Mouse (Mus musculus) myocyte (in vitro differentiated cells): ENCODE measurements around the gene Ptcd3. TPM values are rescaled to one million over a fixed set of nuclear protein-coding genes. Genes with fewer than 3 reads are reported as not detected.

Experiments used
- H3K27me3 ChIP-seq: one replicate; pipeline ENCODE4 v1.6.1; 2011; ENCODE audit not compliant: control insufficient read depth, insufficient read depth, insufficient read length
- H3K36me3 ChIP-seq: one replicate; pipeline ENCODE4 v1.6.1; 2011; ENCODE audit not compliant: control insufficient read depth, insufficient read depth
- H3K4me2 ChIP-seq: one replicate; pipeline ENCODE4 v1.6.1; 2011; ENCODE audit warnings: low read depth, control low read depth
- H3K4me3 ChIP-seq: one replicate; pipeline ENCODE4 v1.5.1; 2011; ENCODE audit warnings: mild to moderate bottlenecking, control low read depth, moderate library complexity
- H3K79me2 ChIP-seq: one replicate; pipeline ENCODE4 v1.6.1; 2011; ENCODE audit not compliant: control insufficient read depth, insufficient read depth
- H3ac ChIP-seq: one replicate; pipeline ENCODE4 v1.6.1; 2011; ENCODE audit not compliant: control insufficient read depth, insufficient read length
- CEBPB ChIP-seq: IDR thresholded peaks from 2 replicates; pipeline ENCODE4 v1.6.1; 2011; ENCODE audit warnings: mild to moderate bottlenecking, moderate library complexity; ENCODE audit not compliant: poor library complexity, insufficient read depth, severe bottlenecking
- E2F4 ChIP-seq: IDR thresholded peaks from one replicate; pipeline ENCODE4 v1.6.1; 2011; ENCODE audit warnings: mild to moderate bottlenecking, control low read depth, moderate library complexity; ENCODE audit not compliant: insufficient read depth
- MAX ChIP-seq: IDR thresholded peaks from one replicate; pipeline ENCODE4 v1.6.1; 2011; ENCODE audit warnings: low read depth, mild to moderate bottlenecking, control low read depth
- MYOD1 ChIP-seq, 3 experiments: IDR thresholded peaks; one replicate each; pipeline ENCODE4 v1.6.1; 2011; ENCODE audit warnings: control low read depth in 2 of 3, low read depth in 2 of 3, mild to moderate bottlenecking in 2 of 3, moderate library complexity in 1 of 3; ENCODE audit not compliant: insufficient read length in 2 of 3, control insufficient read depth in 1 of 3
- MYOG ChIP-seq, 3 experiments: IDR thresholded peaks; one replicate each; pipeline ENCODE4 v1.6.1; 2011; ENCODE audit warnings: control low read depth in 2 of 3, low read depth in 2 of 3, mild to moderate bottlenecking in 2 of 3; ENCODE audit not compliant: insufficient read length in 2 of 3, control insufficient read depth in 1 of 3, insufficient read depth in 1 of 3
- POLR2A ChIP-seq: IDR thresholded peaks from one replicate; pipeline ENCODE4 v1.6.1; 2011; ENCODE audit warnings: low read depth, mild to moderate bottlenecking, control low read depth, moderate library complexity; ENCODE audit not compliant: insufficient read length
- POLR2AphosphoS2 ChIP-seq: IDR thresholded peaks from one replicate; pipeline ENCODE4 v1.6.1; 2011; ENCODE audit warnings: low read depth, control low read depth; ENCODE audit not compliant: insufficient read length
- REST ChIP-seq: IDR thresholded peaks from one replicate; pipeline ENCODE4 v1.6.1; 2011; ENCODE audit warnings: mild to moderate bottlenecking, control low read depth, moderate library complexity; ENCODE audit not compliant: insufficient read depth, insufficient read length
- SRF ChIP-seq: IDR thresholded peaks from one replicate; pipeline ENCODE4 v1.6.1; 2011; ENCODE audit warnings: low read depth; ENCODE audit not compliant: control insufficient read depth, insufficient read length
- TCF12 ChIP-seq: IDR thresholded peaks from one replicate; pipeline ENCODE4 v1.6.1; 2011; ENCODE audit warnings: mild to moderate bottlenecking, control low read depth; ENCODE audit not compliant: poor library complexity, insufficient read depth, severe bottlenecking
- TCF3 ChIP-seq: IDR thresholded peaks from one replicate; pipeline ENCODE4 v1.6.1; 2011; ENCODE audit warnings: low read depth, control low read depth; ENCODE audit not compliant: insufficient read length
- USF1 ChIP-seq: IDR thresholded peaks from one replicate; pipeline ENCODE4 v1.6.1; 2011; ENCODE audit warnings: low read depth, mild to moderate bottlenecking, control low read depth, moderate library complexity
- polyA plus RNA-seq: library from polyadenylated mRNA; unstranded; fragments of >200 nt; fragmentation: generic; extraction: Trizol; gene quantifications from one replicate; pipeline ENCODE4 v1.2.1, GENCODE M21; 2012; ENCODE audit warnings: missing spikeins

The Ptcd3 gene
- polyA plus RNA-seq, 1 experiment, result 20.3 TPM

DNA sequence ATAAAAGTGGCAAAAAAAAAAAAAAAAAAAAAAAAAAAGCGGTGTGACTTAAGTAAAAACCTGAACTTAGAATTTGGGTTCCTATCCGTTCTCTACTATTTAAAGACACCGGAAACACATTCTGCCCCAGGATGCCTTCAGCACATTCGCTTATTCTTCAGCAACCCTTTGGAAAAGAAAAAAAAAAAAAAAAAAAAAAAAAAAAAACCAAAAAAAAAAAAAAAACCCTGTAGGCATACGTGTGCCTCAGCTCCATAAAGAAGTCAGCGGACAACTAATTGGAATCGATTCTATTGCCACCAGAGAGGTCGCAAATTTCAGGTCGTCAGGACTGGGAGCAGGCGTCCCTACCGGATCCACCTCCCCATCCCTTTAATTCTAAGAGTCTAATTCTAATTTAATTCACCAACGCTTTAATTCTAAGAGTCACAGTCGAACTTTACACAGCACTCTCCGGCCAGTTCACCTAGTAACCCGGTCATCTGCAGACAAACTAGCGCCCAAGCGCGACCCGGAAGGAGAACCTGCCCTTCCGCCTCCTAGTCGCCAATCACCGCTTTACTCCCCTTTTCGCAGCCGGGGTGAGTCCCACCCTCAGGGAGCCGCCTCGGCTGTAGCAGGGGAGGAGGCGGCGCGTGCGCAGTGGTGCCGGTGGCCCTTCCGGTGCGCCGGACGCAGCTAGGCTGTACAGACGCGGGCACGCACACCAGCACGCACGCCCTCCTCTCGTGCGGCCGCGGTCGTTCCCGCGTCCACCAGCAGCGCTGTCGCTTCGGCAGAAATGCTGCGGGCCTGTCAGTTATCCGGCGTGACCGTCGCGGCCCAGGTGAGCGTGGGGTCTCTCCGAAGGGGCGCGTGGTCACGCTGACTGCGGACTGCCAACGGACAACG, 77.6 kb downstream of the Ptcd3 start, which contains the start of gene Immt:
Gene Immt, plus strand, starts transcription at position 642 of the 891 bp plus-strand sequence.
- H3ac ChIP-seq, result peak within 1 kb of the TSS; percentile 59
- H3K4me3 ChIP-seq, result peak within 1 kb of the TSS; percentile 61
- peaks cover 16% of the 10 kb centered on the region for H3K36me3 ChIP-seq
- TF ChIP-seq E2F4 (peak; percentile 44), MAX (no peak), TCF3 (peak; percentile 26), POLR2AphosphoS2 (peak; percentile 100), POLR2A (peak; percentile 99), USF1 (no peak), MYOG (IDR thresholded peaks at IDR 0.05; ENCODE audit: control insufficient read depth in 1 of 3, insufficient read depth in 1 of 3, insufficient read length in 2 of 3, low read depth in 2 of 3) (no peak), REST (peak; percentile 31), SRF (no peak), MYOD1 (IDR thresholded peaks at IDR 0.05; ENCODE audit: control insufficient read depth in 1 of 3, insufficient read length in 2 of 3, low read depth in 2 of 3) (peak in 1 of 3 experiments; percentile 55), TCF12 (no peak), CEBPB (no peak)
- peak within 1 kb of the TSS; percentile 94 for H3K4me2 ChIP-seq
- H3K79me2 ChIP-seq, result peaks cover 42% of the 10 kb centered on the region
- H3K27me3 ChIP-seq, result no peaks in the 10 kb centered on the region

Other genes starting within 250 kb of the Ptcd3 start
- gene Reep1, start 201.2 kb downstream of the Ptcd3 start, polyA plus RNA-seq, result 1.1 TPM
- gene Mrpl35, start 81.8 kb downstream of the Ptcd3 start, polyA plus RNA-seq, result 17.4 TPM
- gene Immt, start 77.4 kb downstream of the Ptcd3 start, polyA plus RNA-seq, result 128 TPM
- 32.8 TPM for gene Polr1a, start 303 bp upstream of the Ptcd3 start, polyA plus RNA-seq
- 94.5 TPM for gene St3gal5, start 188.8 kb upstream of the Ptcd3 start, polyA plus RNA-seq